Mouse (Mus musculus) erythroblast, embryonic 14.5 days (primary cell): ENCODE results near the gene Nrg4.

ENCODE experiments used
- GATA1 ChIP-seq: IDR thresholded peaks from 2 replicates; pipeline ENCODE4 v1.6.1; 2012; ENCODE audit warnings: low read length, inconsistent platforms, mixed read lengths
- TAL1 ChIP-seq: IDR thresholded peaks from 3 replicates; pipeline ENCODE4 v1.6.1; 2012; ENCODE audit warnings: low read length, inconsistent platforms, mixed read lengths

DNA sequence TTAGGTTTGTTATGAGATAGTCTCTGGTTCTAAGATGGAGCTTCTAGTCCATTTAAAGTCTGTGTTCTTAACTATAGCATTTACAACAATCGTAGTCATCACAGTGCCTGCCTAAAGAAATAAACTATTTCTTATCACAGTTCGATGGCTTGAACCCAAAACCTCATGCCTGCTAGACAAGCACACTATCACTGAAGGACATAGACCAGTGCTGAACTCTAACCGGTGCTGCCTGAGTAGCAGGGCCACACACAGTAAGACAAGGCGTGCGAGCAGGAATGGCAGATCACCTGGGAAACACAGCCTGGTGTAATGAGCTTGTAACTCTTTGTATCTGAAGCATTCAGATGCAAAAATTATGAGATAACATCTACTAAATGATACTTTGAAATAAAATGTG lies 85.8 kb downstream of the Nrg4 start:
- TF ChIP-seq TAL1 (no peak), GATA1 (no peak)
